Mouse (Mus musculus) forebrain, embryonic 16.5 days (tissue): Measurements from ENCODE around the gene Shroom3. TPM values are rescaled to one million over a fixed set of nuclear protein-coding genes. Genes with fewer than 3 reads are reported as not detected.

Source experiments
- ATAC-seq: fragments of 200-750 bp; cut with Nextera tagmentation; 2 replicates; pipeline ENCODE4 v1.8.0; 2017; ENCODE audit warnings: mild to moderate bottlenecking, moderate library complexity
- H3K27ac ChIP-seq: fragments of 300-500 bp; sonication (generic); 2 replicates; pipeline ENCODE4 v1.5.1; 2014; ENCODE audit warnings: low read length, control low read depth
- H3K27me3 ChIP-seq: fragments of 300-500 bp; sonication (generic); replicated peaks from 2 replicates; pipeline ENCODE4 v1.6.1; 2014; ENCODE audit warnings: low read length; ENCODE audit not compliant: control insufficient read depth, insufficient read depth
- H3K36me3 ChIP-seq: fragments of 300-500 bp; sonication (generic); 2 replicates; pipeline ENCODE4 v1.6.1; 2014; ENCODE audit not compliant: control insufficient read depth, insufficient read depth
- H3K4me1 ChIP-seq: fragments of 300-500 bp; sonication (generic); replicated peaks from 2 replicates; pipeline ENCODE4 v1.6.1; 2014; ENCODE audit warnings: low read length; ENCODE audit not compliant: control insufficient read depth, insufficient read depth
- H3K4me2 ChIP-seq: fragments of 300-500 bp; sonication (generic); 2 replicates; pipeline ENCODE4 v1.6.1; 2014; ENCODE audit warnings: mild to moderate bottlenecking, low read length, control low read depth
- H3K4me3 ChIP-seq: fragments of 300-500 bp; sonication (generic); replicated peaks from 2 replicates; pipeline ENCODE4 v1.5.1; 2014; ENCODE audit warnings: mild to moderate bottlenecking, low read length, control low read depth
- H3K9ac ChIP-seq: fragments of 300-500 bp; sonication (generic); replicated peaks from 2 replicates; pipeline ENCODE4 v1.6.1; 2014; ENCODE audit warnings: low read depth, low read length, control low read depth
- H3K9me3 ChIP-seq: fragments of 300-500 bp; sonication (generic); 2 replicates; pipeline ENCODE4 v1.6.1; 2016; ENCODE audit warnings: low read length; ENCODE audit not compliant: control insufficient read depth
- WGBS: fragments of 180-500 bp; shearing (Covaris S2); extraction: QIAGEN DNeasy Blood & Tissue Kit; methylation state at CpG from one replicate; pipeline ENCODE4 v1.1.7; 2014; 5-methylcytosine and 5-hydroxymethylcytosine counted together
- polyA plus RNA-seq: library from polyadenylated mRNA; unstranded; fragments of >200 nt; fragmentation: Nextera tagmentation; extraction: Ambion mirVana; gene quantifications from 2 replicates; pipeline ENCODE4 v1.2.1, GENCODE M21; 2015

Shroom3 gene
- polyA plus RNA-seq, 1 experiment from 2014 or later: 1.4 TPM

- H3K9ac ChIP-seq: no peak overlapping the region
- no peaks in the 10 kb centered on the region for H3K27me3 ChIP-seq
- ATAC-seq: no peak
- no peak overlapping the region for H3K4me2 ChIP-seq
- H3K4me3 ChIP-seq: no peak overlapping the region
- H3K9me3 ChIP-seq: no peaks in the 10 kb centered on the region
- WGBS: 81% methylated on average over 3 of the region's 3 CpGs
- no peak overlapping the region for H3K27ac ChIP-seq
- no peaks in the 10 kb centered on the region for H3K36me3 ChIP-seq
- peaks cover 28% of the 10 kb centered on the region for H3K4me1 ChIP-seq
Measured at GRCm38 (mm10) chr5:92842881-92843280, 159.6 kb downstream of the Shroom3 start.

- no peak overlapping the region for H3K27ac ChIP-seq
- H3K27me3 ChIP-seq: no peaks in the 10 kb centered on the region
- no peaks in the 10 kb centered on the region for H3K9me3 ChIP-seq
- H3K36me3 ChIP-seq: no peaks in the 10 kb centered on the region
- peaks cover 24% of the 10 kb centered on the region for H3K4me1 ChIP-seq
- peak; percentile 73 for ATAC-seq
- no peak overlapping the region for H3K9ac ChIP-seq
- H3K4me3 ChIP-seq: no peak overlapping the region
- H3K4me2 ChIP-seq: no peak overlapping the region
- WGBS: 27% methylated on average over 20 of the region's 20 CpGs
Measured at GRCm38 (mm10) chr5:92843850-92844785, 160.9 kb downstream of the Shroom3 start.

- WGBS: 91% methylated on average over 6 of the region's 6 CpGs
Measured at GRCm38 (mm10) chr5:92849743-92850142, 166.5 kb downstream of the Shroom3 start.

GRCm38 (mm10) chr5:92850925-92851324 lies 167.7 kb downstream of the Shroom3 start:
- Histone ChIP-seq H3K4me3 (no peak overlapping the region), H3K9me3 (no peaks in the 10 kb centered on the region), H3K4me2 (no peak overlapping the region), H3K27me3 (no peaks in the 10 kb centered on the region), H3K9ac (no peak overlapping the region), H3K27ac (no peak overlapping the region), H3K36me3 (no peaks in the 10 kb centered on the region), H3K4me1 (peaks cover under 1% of the 10 kb centered on the region; the same call in 1 of the 2 replicates)
- no peak for ATAC-seq
- WGBS: 31% methylated on average over 3 of the region's 3 CpGs

More at GRCm38 (mm10) chr5:92849743-92850142, 166.5 kb downstream of the Shroom3 start:
- Histone ChIP-seq H3K4me2 (no peak overlapping the region), H3K4me1 (no peaks in the 10 kb centered on the region), H3K9ac (no peak overlapping the region), H3K4me3 (no peak overlapping the region), H3K36me3 (no peaks in the 10 kb centered on the region), H3K27me3 (no peaks in the 10 kb centered on the region), H3K9me3 (no peaks in the 10 kb centered on the region), H3K27ac (no peak overlapping the region)
- no peak for ATAC-seq

GRCm38 (mm10) chr5:92854983-92855382 lies 171.7 kb downstream of the Shroom3 start:
- Histone ChIP-seq H3K27me3 (no peaks in the 10 kb centered on the region), H3K4me1 (peaks cover 17% of the 10 kb centered on the region), H3K9ac (no peak overlapping the region), H3K4me2 (no peak overlapping the region), H3K4me3 (no peak overlapping the region), H3K36me3 (no peaks in the 10 kb centered on the region), H3K9me3 (no peaks in the 10 kb centered on the region), H3K27ac (no peak overlapping the region)
- no peak for ATAC-seq
- WGBS: 94% methylated on average over 4 of the region's 4 CpGs

GRCm38 (mm10) chr5:92856346-92856745 lies 173.1 kb downstream of the Shroom3 start:
- no peaks in the 10 kb centered on the region for H3K27me3 ChIP-seq
- no peaks in the 10 kb centered on the region for H3K36me3 ChIP-seq
- H3K4me1 ChIP-seq: peaks cover 20% of the 10 kb centered on the region
- H3K9me3 ChIP-seq: no peaks in the 10 kb centered on the region
- WGBS: 38% methylated on average over 15 of the region's 15 CpGs
- no peak overlapping the region for H3K4me3 ChIP-seq
- H3K4me2 ChIP-seq: no peak overlapping the region; the same call in 1 of the 2 replicates
- ATAC-seq: peak; percentile 14; the same call in 1 of the 2 replicates
- no peak overlapping the region; the same call in 1 of the 2 replicates for H3K27ac ChIP-seq
- H3K9ac ChIP-seq: no peak overlapping the region

- H3K36me3 ChIP-seq: no peaks in the 10 kb centered on the region
- peak; percentile 32; the same call in 1 of the 2 replicates for ATAC-seq
- no peak overlapping the region for H3K4me3 ChIP-seq
- H3K9ac ChIP-seq: no peak overlapping the region
- H3K9me3 ChIP-seq: no peaks in the 10 kb centered on the region
- no peak overlapping the region for H3K4me2 ChIP-seq
- no peaks in the 10 kb centered on the region for H3K27me3 ChIP-seq
- H3K4me1 ChIP-seq: peaks cover 28% of the 10 kb centered on the region
- H3K27ac ChIP-seq: no peak overlapping the region
- 34% methylated on average over 7 of the region's 7 CpGs for WGBS
Measured at GRCm38 (mm10) chr5:92857177-92857576, 173.9 kb downstream of the Shroom3 start.

- Histone ChIP-seq H3K4me1 (peaks cover 28% of the 10 kb centered on the region), H3K4me3 (no peak overlapping the region), H3K9me3 (no peaks in the 10 kb centered on the region), H3K27ac (no peak overlapping the region), H3K4me2 (no peak overlapping the region), H3K27me3 (no peaks in the 10 kb centered on the region), H3K36me3 (no peaks in the 10 kb centered on the region), H3K9ac (no peak overlapping the region)
- WGBS: 95% methylated on average over 3 of the region's 3 CpGs
- no peak for ATAC-seq
Measured at GRCm38 (mm10) chr5:92858104-92858503, 174.9 kb downstream of the Shroom3 start.

- no peaks in the 10 kb centered on the region for H3K36me3 ChIP-seq
- ATAC-seq: no peak
- peaks cover 28% of the 10 kb centered on the region for H3K4me1 ChIP-seq
- no peaks in the 10 kb centered on the region for H3K27me3 ChIP-seq
- no peak overlapping the region for H3K4me3 ChIP-seq
- no peak overlapping the region for H3K4me2 ChIP-seq
- 100% methylated on average over 4 of the region's 4 CpGs for WGBS
- H3K27ac ChIP-seq: no peak overlapping the region
- H3K9me3 ChIP-seq: no peaks in the 10 kb centered on the region
- H3K9ac ChIP-seq: no peak overlapping the region
Measured at GRCm38 (mm10) chr5:92858576-92858975, 175.3 kb downstream of the Shroom3 start.
